Mouse (Mus musculus) olfactory bulb, adult 2 months (tissue): ENCODE data around the gene Tjap1.

Experiments
- CTCF ChIP-seq: fragments of 200-500 bp; IDR thresholded peaks from 2 replicates; pipeline ENCODE4 v1.5.1; 2012; ENCODE audit warnings: low read depth, mild to moderate bottlenecking, low read length, moderate library complexity; ENCODE audit not compliant: insufficient read depth
- POLR2A ChIP-seq: fragments of 200-500 bp; IDR thresholded peaks from 2 replicates; pipeline ENCODE4 v1.6.1; 2012; ENCODE audit warnings: mild to moderate bottlenecking, low read depth, low read length, moderate library complexity; ENCODE audit not compliant: insufficient read depth

DNA sequence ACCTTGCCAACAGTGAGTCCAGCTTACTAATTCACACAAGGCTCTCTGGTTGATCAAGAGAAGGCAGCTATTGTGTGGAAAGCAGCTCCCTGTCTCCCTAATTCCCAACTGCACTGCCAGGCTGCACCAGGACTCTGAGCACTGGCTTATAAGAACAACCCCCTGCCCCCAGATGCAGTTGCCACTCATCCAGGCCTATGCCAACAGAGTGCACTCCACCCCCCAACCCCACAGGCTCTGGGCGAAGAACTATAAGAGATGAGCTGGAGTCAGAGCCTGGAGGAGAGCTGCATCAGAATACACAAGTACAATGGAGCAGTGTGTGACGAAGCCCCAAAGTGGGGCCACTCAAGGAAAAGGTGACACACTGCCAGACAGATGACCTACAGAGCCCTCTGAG is 10.8 kb downstream of the Tjap1 start:
- TF ChIP-seq CTCF (no peak), POLR2A (no peak)
